Mouse (Mus musculus) testis, adult 2 months (tissue): ENCODE data around the gene Zc3h10. TPM values are rescaled to one million over a fixed set of nuclear protein-coding genes. Genes with fewer than 3 reads are reported as not detected.

ENCODE experiments used
- H3K27ac ChIP-seq: fragments of 200-500 bp; 2 replicates; pipeline ENCODE4 v1.5.1; 2012; ENCODE audit warnings: low read depth, low read length; ENCODE audit not compliant: control insufficient read depth, insufficient read depth
- H3K27me3 ChIP-seq: fragments of 200-500 bp; 2 replicates; pipeline ENCODE4 v1.6.1; 2012; ENCODE audit warnings: mild to moderate bottlenecking, low read length, moderate library complexity; ENCODE audit not compliant: control insufficient read depth, insufficient read depth
- H3K36me3 ChIP-seq: fragments of 200-500 bp; 2 replicates; pipeline ENCODE4 v1.6.1; 2012; ENCODE audit warnings: mild to moderate bottlenecking, low read length; ENCODE audit not compliant: control insufficient read depth, insufficient read depth
- H3K4me1 ChIP-seq: fragments of 200-500 bp; 2 replicates; pipeline ENCODE4 v1.6.1; 2012; ENCODE audit warnings: low read length; ENCODE audit not compliant: control insufficient read depth, insufficient read depth
- H3K4me3 ChIP-seq: fragments of 200-500 bp; 2 replicates; pipeline ENCODE4 v1.5.1; 2012; ENCODE audit warnings: low read depth, mild to moderate bottlenecking, low read length, moderate library complexity, mixed read lengths; ENCODE audit not compliant: control insufficient read depth
- CTCF ChIP-seq: fragments of 200-500 bp; IDR thresholded peaks from 2 replicates; pipeline ENCODE4 v1.5.1; 2012; ENCODE audit warnings: low read depth, mild to moderate bottlenecking, inconsistent platforms, low read length, moderate library complexity; ENCODE audit not compliant: control insufficient read depth, insufficient read depth, insufficient replicate concordance
- POLR2A ChIP-seq: fragments of 200-500 bp; IDR thresholded peaks from 2 replicates; pipeline ENCODE4 v1.6.1; 2012; ENCODE audit warnings: low read depth, mild to moderate bottlenecking, inconsistent platforms, low read length, moderate library complexity; ENCODE audit not compliant: control insufficient read depth
- polyA plus RNA-seq: library from polyadenylated mRNA; depleted of rRNA; stranded (reverse); fragments of >200 nt; gene quantifications from 2 replicates; pipeline ENCODE4 v1.2.3, GENCODE M21; 2012

Gene Zc3h10
- polyA plus RNA-seq, 1 experiment, result 29.9 TPM

DNA sequence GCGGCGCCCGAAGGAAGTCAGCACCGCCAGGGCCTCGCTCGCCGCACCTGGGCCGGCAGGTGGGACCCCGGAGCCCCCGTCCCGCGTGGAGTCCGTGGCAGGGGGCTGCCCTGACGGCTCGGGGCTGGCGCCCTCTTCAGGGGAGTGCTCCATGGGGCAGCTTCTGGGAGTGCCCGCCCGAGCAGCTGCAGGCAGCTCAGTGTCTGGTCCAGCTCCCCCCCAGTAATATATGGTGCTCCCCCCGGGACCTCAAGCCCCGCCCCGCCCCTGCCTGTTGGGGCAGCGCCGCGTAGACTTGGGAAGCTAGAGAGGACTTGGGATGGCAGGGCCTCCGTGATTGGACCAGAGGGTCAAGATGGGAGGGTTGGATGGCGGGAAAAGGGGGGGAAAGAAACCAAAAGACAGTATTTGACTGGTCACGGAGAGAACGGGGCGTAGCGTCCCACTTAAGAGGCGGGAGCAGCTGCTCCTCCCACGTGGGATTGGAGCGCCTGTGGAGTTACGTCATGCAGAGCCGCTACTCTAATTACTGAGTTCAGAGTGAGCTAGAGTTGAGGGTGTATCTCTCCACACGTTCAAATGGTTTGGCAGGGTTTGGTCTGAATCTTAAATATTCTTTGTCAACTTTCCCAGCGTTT is 21.8 kb downstream of the Zc3h10 start, which contains the start of gene Esyt1:
Gene Esyt1, minus strand, starts transcription at position 201 of the 638 bp plus-strand sequence.
- Histone ChIP-seq H3K27ac (0 out of 2 replicates have a peak within 1 kb of the TSS, but pooled peaks have one; percentile 20), H3K27me3 (peaks cover 2% of the 10 kb centered on the region)
- TF ChIP-seq CTCF (no peak), POLR2A (no peak)

DNA sequence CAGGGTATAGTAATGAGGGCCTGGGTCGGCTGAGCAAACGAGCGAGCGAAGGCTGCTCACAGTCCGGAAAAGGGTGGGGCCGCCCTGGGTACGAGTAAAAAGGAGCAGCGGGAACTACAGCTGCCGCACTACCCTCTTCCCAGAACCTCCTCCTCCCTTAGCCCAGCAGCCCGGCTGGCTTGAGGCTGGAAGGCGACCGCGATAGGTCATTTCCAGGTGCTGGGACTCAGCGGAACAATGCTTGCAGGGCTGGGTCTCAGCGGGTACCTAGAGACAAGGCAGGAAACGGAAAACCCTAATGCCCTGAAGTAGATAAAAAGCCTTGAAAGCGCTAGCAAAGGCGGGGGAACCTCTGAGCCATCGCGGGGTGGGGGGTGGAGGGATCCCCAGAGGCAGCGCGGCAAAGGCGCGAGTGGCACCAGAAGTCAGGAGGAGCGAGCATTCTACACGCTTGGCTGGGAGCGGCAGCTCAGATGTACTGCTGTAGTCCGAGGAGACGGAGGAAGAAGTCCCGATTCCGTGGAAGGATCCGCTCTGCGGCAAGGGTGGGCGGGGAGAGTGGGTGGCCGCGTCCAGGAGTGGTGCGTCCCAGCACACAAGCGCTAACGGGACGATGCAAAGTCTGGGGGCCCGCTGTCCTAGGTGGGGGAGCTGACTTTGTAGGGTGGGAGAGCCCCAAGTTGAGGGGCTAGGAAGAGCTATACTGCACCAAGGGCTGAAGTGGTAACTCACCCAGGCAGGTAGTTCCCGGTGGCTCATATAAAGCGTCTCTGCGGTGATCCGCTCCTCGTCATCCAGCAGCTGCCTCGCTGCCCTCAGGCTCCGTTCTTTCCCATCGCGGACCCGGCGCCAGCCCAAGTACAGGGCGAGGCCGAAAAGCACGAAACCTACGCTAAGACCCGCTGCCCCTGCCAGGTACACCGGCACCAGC is 22.6 kb downstream of the Zc3h10 start:
- TF ChIP-seq POLR2A (no peak), CTCF (no peak)
- H3K4me1 ChIP-seq, result peaks cover 14% of the 10 kb centered on the region
- H3K27me3 ChIP-seq, result peaks cover 2% of the 10 kb centered on the region
- H3K4me3 ChIP-seq, result peak overlapping the region; percentile 86
- H3K27ac ChIP-seq, result 0 out of 2 replicates have a peak overlapping the region, but pooled peaks have one; percentile 20
- no peaks in the 10 kb centered on the region for H3K36me3 ChIP-seq

More for the DNA sequence above, 21.8 kb downstream of the Zc3h10 start, which contains the start of gene Esyt1:
- Histone ChIP-seq H3K36me3 (no peaks in the 10 kb centered on the region), H3K4me3 (peak within 1 kb of the TSS; percentile 86), H3K4me1 (peaks cover 14% of the 10 kb centered on the region)

DNA sequence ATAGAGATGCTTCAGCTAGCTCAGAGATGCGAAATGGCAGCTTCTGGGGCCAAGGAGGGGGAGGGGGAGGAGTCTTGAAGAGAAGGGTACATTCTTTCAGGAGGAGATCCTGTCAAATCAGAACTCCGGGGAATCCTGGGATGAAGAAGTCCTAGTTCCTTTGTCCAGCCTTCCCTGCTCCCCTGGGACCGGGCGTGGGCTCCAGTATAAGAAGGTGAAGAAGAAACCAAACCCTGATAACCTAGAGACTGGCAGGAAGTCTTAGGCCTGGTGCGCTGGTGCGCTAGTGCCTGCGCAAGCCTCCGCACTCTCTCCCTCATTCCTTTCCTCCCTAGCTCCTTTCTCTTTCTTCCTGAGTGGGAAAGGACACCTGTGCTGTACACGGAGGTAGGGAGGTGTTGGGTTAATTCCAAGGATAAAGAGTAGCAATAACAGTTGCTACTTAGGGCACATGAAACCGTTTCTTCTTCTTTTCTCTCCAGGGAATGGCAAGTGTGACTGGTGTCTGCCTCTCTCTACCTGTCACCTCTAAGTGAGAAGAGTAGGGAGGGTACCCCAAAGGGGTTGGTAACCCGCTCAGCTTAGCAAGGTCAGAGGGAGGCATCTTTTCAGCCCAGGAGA is 23.4 kb downstream of the Zc3h10 start:
- Histone ChIP-seq H3K36me3 (no peaks in the 10 kb centered on the region), H3K4me1 (peaks cover 14% of the 10 kb centered on the region), H3K27me3 (peaks cover 2% of the 10 kb centered on the region), H3K27ac (no peak overlapping the region), H3K4me3 (no peak overlapping the region)
- TF ChIP-seq CTCF, result no peak

DNA sequence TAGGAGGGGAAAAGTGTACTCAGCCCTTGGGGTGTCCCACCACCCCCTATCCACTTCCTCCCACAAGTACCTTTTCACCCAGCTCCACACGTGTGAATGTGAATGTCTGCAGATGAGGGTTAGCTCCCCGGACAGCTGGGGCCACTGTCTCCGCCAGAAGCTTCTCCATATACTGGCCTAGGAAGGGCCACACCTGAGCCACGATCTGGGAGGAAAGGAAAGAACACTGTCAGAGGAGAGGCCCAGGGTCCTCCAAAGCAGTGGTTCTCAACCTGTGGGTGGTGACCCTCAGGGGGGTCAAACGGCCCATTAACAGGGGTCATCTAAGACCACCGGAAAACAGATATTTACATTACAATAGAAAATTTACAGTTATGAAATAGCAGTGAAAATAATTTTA is 25.2 kb downstream of the Zc3h10 start:
- Histone ChIP-seq H3K27me3 (peaks cover 2% of the 10 kb centered on the region), H3K36me3 (no peaks in the 10 kb centered on the region), H3K4me1 (peaks cover 14% of the 10 kb centered on the region), H3K27ac (no peak overlapping the region), H3K4me3 (no peak overlapping the region)
- TF ChIP-seq POLR2A (no peak), CTCF (no peak)

DNA sequence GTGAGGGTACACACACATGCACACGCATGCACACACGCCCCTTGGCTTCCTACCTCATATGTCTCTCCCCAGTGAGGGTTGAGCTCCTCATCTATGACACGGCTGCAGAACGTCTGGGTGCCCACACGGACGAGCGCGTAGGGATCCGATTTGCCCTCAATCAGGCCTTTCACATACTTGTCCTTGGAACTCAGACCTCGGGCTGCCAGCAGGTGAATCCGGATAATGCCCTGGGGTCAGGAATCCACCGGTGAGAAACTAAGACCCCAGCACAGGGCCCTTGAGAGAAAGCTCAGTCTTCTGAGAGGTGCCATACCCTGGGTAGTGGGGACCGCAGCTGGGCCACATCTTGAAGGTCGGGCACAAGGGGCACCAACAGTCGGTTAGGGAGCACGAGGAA is 27.0 kb downstream of the Zc3h10 start:
- TF ChIP-seq POLR2A, result no peak
- no peak for TF ChIP-seq CTCF
- Histone ChIP-seq H3K27me3 (peaks cover 2% of the 10 kb centered on the region), H3K27ac (no peak overlapping the region), H3K4me3 (no peak overlapping the region), H3K36me3 (no peaks in the 10 kb centered on the region), H3K4me1 (peaks cover 23% of the 10 kb centered on the region)

DNA sequence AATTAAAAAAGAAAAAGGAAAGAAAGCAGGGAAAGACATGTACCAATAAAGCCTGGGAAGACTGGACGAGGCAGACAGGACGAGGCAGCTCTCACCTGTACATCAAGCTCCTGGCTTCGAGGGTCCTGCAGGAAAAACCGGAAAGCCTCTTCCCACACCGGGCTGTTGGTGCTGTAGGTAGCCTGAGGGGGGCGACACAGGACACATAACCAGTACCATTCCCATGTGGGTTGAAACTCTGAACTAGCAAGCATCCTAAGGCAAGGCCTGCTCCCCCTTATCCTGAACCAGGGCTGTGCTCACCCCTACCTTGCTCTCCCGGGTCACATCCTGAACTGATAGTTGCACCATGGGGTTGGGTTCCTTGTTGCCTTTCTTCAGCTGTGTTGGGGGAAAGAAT is 28.7 kb downstream of the Zc3h10 start:
- Histone ChIP-seq H3K4me1 (peaks cover 12% of the 10 kb centered on the region), H3K27me3 (no peaks in the 10 kb centered on the region; the same call in 1 of the 2 replicates), H3K4me3 (no peak overlapping the region), H3K27ac (no peak overlapping the region), H3K36me3 (no peaks in the 10 kb centered on the region)
- TF ChIP-seq POLR2A, result no peak
- TF ChIP-seq CTCF, result peak; percentile 47; the same call in 1 of the 2 replicates

DNA sequence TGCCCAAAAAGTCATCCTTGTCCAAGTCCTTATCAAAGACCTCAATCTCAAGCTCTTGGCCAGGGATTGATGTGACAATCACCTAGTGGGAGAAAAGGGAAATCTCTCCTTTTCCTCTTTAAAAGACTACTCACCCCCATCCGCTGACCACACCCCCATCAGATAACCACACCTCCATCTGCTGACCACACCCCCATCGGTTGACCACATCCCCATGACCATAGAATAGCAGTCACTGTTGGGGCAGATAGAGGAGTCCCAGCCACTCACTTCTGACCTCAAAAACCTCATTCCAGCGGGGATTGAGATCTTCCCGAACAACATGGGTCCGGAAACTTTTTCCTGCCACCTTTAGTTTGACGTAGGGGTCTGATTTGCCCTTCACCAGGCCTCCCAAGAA is 30.9 kb downstream of the Zc3h10 start:
- TF ChIP-seq POLR2A (no peak), CTCF (no peak)
- no peaks in the 10 kb centered on the region; the same call in 1 of the 2 replicates for H3K27me3 ChIP-seq
- H3K4me3 ChIP-seq, result no peak overlapping the region

More for the DNA sequence above, 30.9 kb downstream of the Zc3h10 start:
- no peaks in the 10 kb centered on the region for H3K36me3 ChIP-seq
- H3K4me1 ChIP-seq, result peaks cover 11% of the 10 kb centered on the region
- H3K27ac ChIP-seq, result no peak overlapping the region
